Mouse (Mus musculus): ENCODE measurements at regions not wholly inside any gene's neighbourhood (a gene's known extent, or its start where the extent isn't known, plus 50 kb on each side); places are given as distances from the start of the nearest gene placed in this dataset.

- no peak for DNase-seq (ENCODE audit: extremely low spot score in 1 of 2, low spot score in 1 of 2)
These were observed 94.9 kb upstream of the Kazn start for GRCm38 (mm10) chr4:142334084-142334483.

GRCm38 (mm10) chr4:142330599-142330998, 91.4 kb upstream of the Kazn start:
- DNase-seq (ENCODE audit: extremely low spot score in 1 of 2, low spot score in 1 of 2), result no peak

- DNase-seq (ENCODE audit: extremely low spot score in 1 of 2, low spot score in 1 of 2), result no peak
These were observed 90.4 kb upstream of the Kazn start for GRCm38 (mm10) chr4:142329600-142329999.

DNA sequence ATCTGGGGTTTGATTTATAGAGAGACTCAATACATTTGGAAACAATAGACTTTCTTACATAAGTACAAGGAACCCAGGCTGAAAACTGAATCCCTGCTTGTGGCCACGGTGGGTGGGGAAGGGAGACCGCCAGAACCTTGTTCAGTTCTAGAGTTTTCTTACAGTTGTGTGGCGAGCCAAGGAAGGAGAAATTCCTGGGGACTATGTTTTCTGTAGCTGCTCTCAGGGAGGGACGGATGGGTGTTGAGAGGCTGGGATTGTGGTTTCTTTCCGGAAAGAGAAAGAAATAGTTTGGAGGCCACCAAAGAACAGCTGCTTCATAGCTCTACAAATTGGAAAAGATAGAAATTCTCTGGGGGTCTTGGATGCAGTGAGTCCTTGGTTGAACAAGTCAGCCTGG, 87.3 kb upstream of the Kazn start:
- DNase-seq (ENCODE audit: extremely low spot score in 1 of 2, low spot score in 1 of 2), result no peak

- no peak for DNase-seq (ENCODE audit: extremely low spot score in 1 of 2, low spot score in 1 of 2)
These were observed 82.1 kb upstream of the Kazn start for GRCm38 (mm10) chr4:142321209-142321863.

DNA sequence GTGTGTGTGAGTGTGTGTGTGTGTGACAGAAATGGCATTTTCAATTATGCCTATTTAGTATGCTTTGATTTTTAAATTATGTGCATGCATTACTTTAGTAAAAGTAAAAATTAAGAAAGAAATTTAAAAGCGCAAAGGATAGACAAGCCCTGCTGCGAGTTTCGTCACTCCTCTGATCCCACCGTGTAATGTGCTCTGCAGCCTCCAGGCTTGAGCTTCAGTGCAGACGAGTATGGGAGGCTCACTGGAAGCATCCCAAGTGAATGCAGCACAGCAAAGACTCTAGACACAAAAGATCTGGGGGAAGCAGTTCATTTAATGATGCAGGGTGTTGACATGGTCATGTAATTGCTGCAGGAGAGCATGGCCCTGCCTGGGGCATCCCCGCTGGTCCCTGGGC, 71.1 kb upstream of the Kazn start:
- DNase-seq (ENCODE audit: extremely low spot score in 1 of 2, low spot score in 1 of 2), result no peak

DNA sequence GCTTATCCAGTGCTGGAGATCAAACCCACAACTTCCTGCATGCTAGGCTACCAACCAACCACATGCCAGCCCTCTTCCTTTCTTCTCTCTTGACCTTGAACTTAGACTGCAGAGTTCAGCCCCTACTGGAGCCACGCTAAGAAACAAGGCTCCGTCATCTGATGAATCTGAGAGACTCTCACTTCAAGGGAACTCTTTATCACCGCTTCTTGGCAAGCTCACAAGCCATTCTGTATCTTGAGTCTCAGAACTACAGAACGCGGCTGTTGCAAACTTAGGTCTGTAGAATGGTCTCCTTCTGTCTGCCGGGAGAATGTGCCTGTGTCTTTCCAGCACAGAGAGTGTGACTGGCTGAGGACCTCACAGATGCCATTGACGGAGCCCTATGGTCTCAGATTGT, 69.1 kb upstream of the Kazn start:
- no peak for DNase-seq (ENCODE audit: extremely low spot score in 1 of 2, low spot score in 1 of 2)

DNA sequence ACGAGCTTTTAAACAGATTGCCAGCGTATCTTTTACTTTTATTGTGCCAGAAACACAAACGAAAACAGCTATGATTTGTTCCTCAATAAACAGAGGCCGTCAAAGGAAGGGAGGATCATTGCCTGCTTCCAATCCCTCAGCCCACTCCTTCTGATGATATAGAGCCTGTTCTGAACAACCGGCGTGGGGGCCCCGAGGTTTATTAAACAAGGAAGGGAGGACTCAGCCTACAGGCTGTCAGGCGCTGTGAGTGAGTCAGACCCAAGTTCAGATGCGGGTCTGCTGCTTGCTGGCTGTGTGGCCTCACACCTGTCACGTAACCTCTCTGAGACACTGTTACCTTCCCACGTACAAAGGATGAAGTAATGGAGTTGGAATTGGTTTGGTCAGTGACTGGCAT, 68.1 kb upstream of the Kazn start:
- DNase-seq (ENCODE audit: extremely low spot score in 1 of 2, low spot score in 1 of 2), result no peak

DNA sequence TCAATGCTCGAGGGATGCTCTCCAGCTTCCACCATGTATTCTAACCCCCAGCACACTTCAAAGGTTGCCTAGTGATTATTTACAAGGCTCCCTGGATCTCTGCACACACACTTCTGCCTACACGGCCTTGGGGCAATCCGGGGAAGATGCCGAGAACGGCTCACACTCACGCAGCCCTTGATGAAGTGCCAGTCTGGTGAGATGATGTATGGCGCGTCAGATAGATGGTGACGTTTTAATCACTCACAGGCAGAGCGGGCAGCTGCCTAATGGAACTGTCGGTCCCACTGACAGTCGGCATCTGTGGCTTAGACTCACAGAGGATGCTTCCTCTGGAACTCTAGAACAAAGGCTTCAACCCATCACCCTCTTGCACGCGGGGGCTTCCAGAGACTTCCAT, 66.9 kb upstream of the Kazn start:
- DNase-seq (ENCODE audit: extremely low spot score in 1 of 2, low spot score in 1 of 2), result no peak

DNA sequence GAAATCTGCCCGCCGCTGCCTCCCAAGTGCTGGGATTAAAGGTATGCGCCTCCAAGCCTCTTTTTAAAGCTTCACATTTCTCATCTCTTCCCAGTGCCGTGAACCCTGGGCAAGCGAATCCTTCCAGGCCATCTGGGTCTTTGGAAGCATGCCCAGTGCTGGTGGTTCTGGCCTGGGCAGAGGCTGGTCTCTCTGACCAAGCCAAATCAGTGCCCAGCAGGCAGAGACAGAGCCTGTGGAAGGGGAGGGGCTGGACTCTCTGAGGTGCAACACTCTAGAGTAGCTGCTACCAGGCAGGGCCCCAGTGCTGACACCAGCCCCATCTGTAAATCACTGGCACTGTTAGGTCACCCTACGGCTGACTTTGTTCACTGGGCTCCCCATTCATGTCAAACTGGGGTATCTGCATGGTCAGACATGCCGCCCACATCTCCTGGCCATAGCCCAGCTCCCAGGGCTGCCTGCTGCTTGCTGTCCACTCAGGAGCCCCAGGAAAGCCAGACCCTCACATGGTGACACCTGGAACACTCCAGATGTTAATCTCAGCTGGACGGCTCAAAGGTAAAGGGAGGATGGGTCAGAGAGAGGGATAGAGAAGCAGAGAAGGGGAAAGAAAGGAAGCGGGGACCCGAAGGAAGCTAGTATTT, 64.3 kb upstream of the Kazn start:
- peak in 1 of 2 experiments; percentile 36 for DNase-seq (ENCODE audit: extremely low spot score in 1 of 2, low spot score in 1 of 2)

GRCm38 (mm10) chr4:142302724-142303120, 63.5 kb upstream of the Kazn start:
- DNase-seq (ENCODE audit: extremely low spot score in 1 of 2, low spot score in 1 of 2), result no peak

DNA sequence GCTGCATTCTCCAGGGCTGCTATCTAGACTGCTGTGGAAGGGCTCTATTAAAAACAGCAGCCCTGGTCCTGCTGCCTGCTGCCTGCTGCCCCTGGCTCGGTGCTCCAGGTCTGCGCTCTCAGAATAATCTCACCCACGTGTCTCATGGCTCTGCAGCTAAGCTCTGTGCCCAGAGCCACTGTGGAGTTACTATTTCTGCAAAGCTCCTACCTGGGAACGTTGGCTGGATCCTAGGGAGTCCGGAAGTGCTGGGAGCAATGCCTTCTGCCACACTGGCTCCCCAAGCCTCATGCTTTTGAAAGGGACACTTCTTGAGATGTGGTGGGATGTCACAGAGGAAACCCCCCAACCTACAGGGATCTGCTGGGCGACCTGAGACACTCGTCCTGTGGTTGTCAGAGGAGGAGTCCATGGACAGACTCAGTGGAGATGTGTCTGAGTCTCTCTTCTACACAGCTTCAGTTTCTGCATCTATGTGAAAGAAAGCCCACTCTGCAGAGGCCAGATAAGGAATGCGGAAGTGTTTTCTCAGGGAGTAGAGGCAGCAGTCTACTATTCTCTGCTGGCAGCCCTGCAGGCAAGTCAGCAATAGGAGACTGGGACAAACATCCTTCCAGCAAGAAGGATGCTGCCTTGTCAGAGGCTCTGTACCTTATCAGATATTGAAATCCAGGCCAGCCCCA, 63.0 kb upstream of the Kazn start:
- no peak for DNase-seq (ENCODE audit: extremely low spot score in 1 of 2, low spot score in 1 of 2)

DNA sequence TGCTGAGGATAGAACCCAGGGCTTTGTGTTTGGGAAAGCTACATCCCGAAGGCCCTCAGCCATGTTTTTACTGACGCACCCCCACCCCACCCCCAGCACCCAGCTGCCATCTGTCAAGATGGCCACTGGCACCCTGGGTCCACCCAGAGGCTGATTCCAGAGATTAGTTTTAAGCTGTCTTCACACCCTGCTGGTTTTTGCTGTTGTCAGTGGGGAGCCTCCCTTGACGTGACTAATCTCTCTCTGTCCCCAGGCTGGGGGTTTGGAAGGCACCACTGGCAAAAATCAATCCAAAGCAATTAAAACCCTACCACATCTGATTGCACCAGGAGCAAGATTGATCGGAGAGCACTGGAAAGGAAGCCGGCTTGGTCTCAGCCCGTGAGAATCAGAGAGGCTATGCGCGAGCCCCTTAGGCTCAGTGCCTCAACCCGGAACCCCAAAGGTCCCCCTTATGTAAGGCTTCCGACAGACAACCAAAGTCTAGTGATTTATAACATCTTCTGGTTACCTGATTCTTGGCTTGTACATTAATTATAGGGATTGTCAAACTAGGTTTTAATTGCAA, 59.7 kb upstream of the Kazn start:
- no peak for DNase-seq (ENCODE audit: extremely low spot score in 1 of 2, low spot score in 1 of 2)

DNA sequence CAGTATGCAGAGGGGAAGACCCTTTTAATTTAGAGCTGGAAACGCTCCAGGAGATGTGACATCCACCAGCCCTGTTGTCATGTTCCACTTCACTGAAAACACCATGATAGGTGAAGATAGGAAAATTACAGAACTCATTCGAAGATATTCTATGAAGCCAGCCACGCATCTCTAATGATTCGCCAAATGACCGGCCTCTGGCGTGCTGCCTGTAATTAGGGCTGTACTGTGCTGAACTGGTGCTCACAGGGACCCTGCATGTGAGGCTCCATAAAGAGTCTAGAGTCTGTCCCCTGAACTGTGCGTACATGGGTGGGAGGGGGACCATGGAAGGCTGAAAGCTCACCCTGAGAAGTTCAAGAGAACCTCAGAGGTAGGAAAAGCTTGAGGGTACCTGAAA, 53.6 kb upstream of the Kazn start:
- DNase-seq (ENCODE audit: extremely low spot score in 1 of 2, low spot score in 1 of 2), result no peak

GRCm38 (mm10) chr4:142292334-142292733, 53.1 kb upstream of the Kazn start:
- DNase-seq (ENCODE audit: extremely low spot score in 1 of 2, low spot score in 1 of 2), result no peak

DNA sequence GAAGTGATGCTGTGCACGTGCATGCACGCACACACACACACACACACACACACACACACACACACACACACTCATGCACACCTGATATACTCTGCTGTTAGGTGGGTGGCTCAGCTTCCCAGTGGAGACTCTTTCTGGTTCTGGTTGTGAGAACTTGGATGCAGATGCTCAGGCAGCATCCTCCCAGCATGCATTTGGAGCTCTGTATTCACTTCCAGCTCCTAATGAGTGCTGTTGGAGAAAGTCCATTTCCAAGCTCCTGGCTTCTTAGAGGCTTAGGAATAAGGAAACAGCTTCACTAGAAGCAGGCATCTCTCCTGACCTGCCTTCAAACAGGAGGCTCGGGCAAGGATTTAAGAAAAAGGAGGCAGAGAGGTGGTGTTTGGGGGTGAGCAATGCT, 52.2 kb upstream of the Kazn start:
- DNase-seq (ENCODE audit: extremely low spot score in 1 of 2, low spot score in 1 of 2), result no peak

Measured in layer of hippocampus, postnatal 25 days (tissue).